Comparison of ENCODE assay signal across 9 mouse cellular contexts in the genomic region with DNA sequence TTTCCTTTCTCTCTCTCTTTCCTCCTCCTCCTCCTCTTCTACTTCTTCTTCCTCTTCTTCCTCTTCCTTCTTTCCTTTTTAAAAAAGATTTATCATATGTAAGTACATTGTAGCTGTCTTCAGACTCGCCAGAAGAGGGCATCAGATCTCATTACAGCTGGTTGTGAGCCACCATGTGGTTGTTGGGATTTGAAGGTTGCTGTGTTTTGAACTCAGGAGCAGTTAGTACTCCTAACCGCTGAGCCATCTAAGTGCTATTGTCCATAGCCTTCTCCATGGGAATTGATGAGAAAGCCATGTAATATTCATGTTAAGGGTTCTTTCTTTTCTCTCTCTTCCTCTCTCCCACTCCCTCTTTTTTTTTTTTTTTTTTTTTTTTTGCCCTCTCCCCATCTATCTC. TPM values are rescaled to one million over a fixed set of nuclear protein-coding genes. Genes with fewer than 3 reads are reported as not detected.
DNase-seq lines count a peak whose midpoint lies in the region; ATAC-seq and TF ChIP-seq lines count a peak whose summit lies in the region.
"Had no signal": no experiment of that assay in that cellular context is flagged by ENCODE, and none has a peak within 500 bp of the region (broad histone marks: within the 10 kb centered on the region; RNA-seq: fewer than 3 reads in every experiment).

No protein-coding gene starts in this region.

- TF ChIP-seq CTCF in E14TG2a.4 (conservative IDR thresholded peaks at IDR 0.05; ENCODE audit: low read length): peak; percentile 1; the same call in 1 of the 2 replicates

- DNase-seq in heart, postnatal 10 days: peak; percentile 45 to 54
- DNase-seq in heart, postnatal 25 days (ENCODE audit: low spot score): no peak
- peak; percentile 81 for DNase-seq in 416B (ENCODE audit: low read depth)
- DNase-seq in lung, postnatal 36 days: peak; percentile 78
- DNase-seq in gastrocnemius, postnatal 14 days: no peak

- ATAC-seq in intestine, embryonic 15.5 days: peak; percentile 17
- ATAC-seq in megakaryocyte-erythroid progenitor cell, adult 5-6 weeks (replicated peaks; ENCODE audit: low FRiP score, low TSS enrichment, poor library complexity, severe bottlenecking): no peak

- H3K4me3 ChIP-seq in E14TG2a.4 (replicated peaks; ENCODE audit: low read length): no peak overlapping the region
- no peak overlapping the region for H3K4me3 ChIP-seq in intestine, embryonic 15.5 days (replicated peaks)

- H3K36me3 ChIP-seq in E14TG2a.4 (ENCODE audit: insufficient read depth, low read length): peaks cover 58% of the 10 kb centered on the region
- H3K36me3 ChIP-seq in intestine, embryonic 15.5 days: peaks cover 19% of the 10 kb centered on the region

- H3K4me1 ChIP-seq in E14TG2a.4 (replicated peaks; ENCODE audit: low read depth, low read length): peaks cover 29% of the 10 kb centered on the region
- H3K4me1 ChIP-seq in intestine, embryonic 15.5 days (replicated peaks): peaks cover 11% of the 10 kb centered on the region

- WGBS in intestine, embryonic 15.5 days: 37% methylated on average over 2 of the region's 2 CpGs

- no peaks in the 10 kb centered on the region for H3K9me3 ChIP-seq in E14TG2a.4 (ENCODE audit: low read length)
- no peaks in the 10 kb centered on the region for H3K9me3 ChIP-seq in intestine, embryonic 15.5 days
- H3K9me3 ChIP-seq: hindbrain, embryonic 15.5 days had no signal

- no peaks in the 10 kb centered on the region for H3K27me3 ChIP-seq in E14TG2a.4 (ENCODE audit: insufficient read depth, low read length)
- H3K27me3 ChIP-seq in intestine, embryonic 15.5 days (replicated peaks): no peaks in the 10 kb centered on the region
- H3K27me3 ChIP-seq: hindbrain, embryonic 15.5 days had no signal

- intact Hi-C loops in heart, postnatal 10 days (cut with DNase I): loop anchor here (1.0 to 5.0 kb wide), 3 partner anchors 123 to 216 kb away; no protein-coding TSS in a partner anchor
- intact Hi-C loops in heart, postnatal 25 days (cut with DNase I): loop anchor here (1.0 to 5.0 kb wide), 2 partner anchors 124 to 216 kb away; no protein-coding TSS in a partner anchor
- intact Hi-C loops in gastrocnemius, postnatal 14 days (cut with DNase I; ENCODE audit: low total_unique reads): no loop called here

- H3K9ac ChIP-seq in intestine, embryonic 15.5 days: no peak overlapping the region

- H3K27ac ChIP-seq in intestine, embryonic 15.5 days: no peak overlapping the region

- no peak overlapping the region for H3K4me2 ChIP-seq in intestine, embryonic 15.5 days (replicated peaks)

RNA-seq across cellular contexts. Expression of gene Snapin, which starts 0.5 kb away (rescaled TPM):
- total RNA-seq in heart, postnatal 10 days (2021): 10 to 100 TPM; 55.9 to 62.7 TPM
- 10 to 100 TPM; 59.5 to 62.6 TPM for total RNA-seq in heart, postnatal 25 days (2021)
- polyA plus RNA-seq in intestine, embryonic 15.5 days (2015; fragmentation: Nextera tagmentation; extraction: Ambion mirVana): 69.8 and 74.0 TPM in 2 replicates
- 10 to 100 TPM; 57.3 to 59.6 TPM for total RNA-seq in gastrocnemius, postnatal 14 days (2021)
- 37.0 and 38.1 TPM in 2 replicates for total RNA-seq in megakaryocyte-erythroid progenitor cell, adult 5-6 weeks (2014; fragmentation: Nextera tagmentation)
- total RNA-seq in megakaryocyte-erythroid progenitor cell, adult 5-6 weeks (2017): 19.5 and 48.6 TPM in 2 replicates

RNA-seq across cellular contexts. Expression of gene Ilf2, which starts 15.4 kb away (rescaled TPM):
- 10 to 100 TPM; 55.3 to 57.5 TPM for total RNA-seq in heart, postnatal 10 days (2021)
- 10 to 100 TPM; 31.5 to 33.4 TPM for total RNA-seq in heart, postnatal 25 days (2021)
- 146 and 157 TPM in 2 replicates for polyA plus RNA-seq in intestine, embryonic 15.5 days (2015; fragmentation: Nextera tagmentation; extraction: Ambion mirVana)
- 10 to 100 TPM; 32.6 to 35.9 TPM for total RNA-seq in gastrocnemius, postnatal 14 days (2021)
- total RNA-seq in megakaryocyte-erythroid progenitor cell, adult 5-6 weeks (2014; fragmentation: Nextera tagmentation): 113 and 117 TPM in 2 replicates
- total RNA-seq in megakaryocyte-erythroid progenitor cell, adult 5-6 weeks (2017): 236 and 240 TPM in 2 replicates

RNA-seq across cellular contexts. Expression of gene Chtop, which starts 17.9 kb away (rescaled TPM):
- 100 to 1,000 TPM; 126 to 128 TPM for total RNA-seq in heart, postnatal 10 days (2021)
- 100 to 1,000 TPM; 100 to 113 TPM for total RNA-seq in heart, postnatal 25 days (2021)
- polyA plus RNA-seq in intestine, embryonic 15.5 days (2015; fragmentation: Nextera tagmentation; extraction: Ambion mirVana): 117 and 125 TPM in 2 replicates
- total RNA-seq in gastrocnemius, postnatal 14 days (2021): 100 to 1,000 TPM in 1 of 2 experiments, 10 to 100 TPM in 1; 83.3 to 100 TPM
- 122 and 154 TPM in 2 replicates for total RNA-seq in megakaryocyte-erythroid progenitor cell, adult 5-6 weeks (2014; fragmentation: Nextera tagmentation)
- 118 and 119 TPM in 2 replicates for total RNA-seq in megakaryocyte-erythroid progenitor cell, adult 5-6 weeks (2017)

RNA-seq across cellular contexts. Expression of gene S100a1, which starts 22.8 kb away (rescaled TPM):
- 100 to 1,000 TPM; 418 to 437 TPM for total RNA-seq in heart, postnatal 10 days (2021)
- total RNA-seq in heart, postnatal 25 days (2021): 100 to 1,000 TPM; 777 to 804 TPM
- polyA plus RNA-seq in intestine, embryonic 15.5 days (2015; fragmentation: Nextera tagmentation; extraction: Ambion mirVana): 82.3 and 109 TPM in 2 replicates
- total RNA-seq in gastrocnemius, postnatal 14 days (2021): 10 to 100 TPM; 53.1 to 61.0 TPM
- 27.2 and 33.2 TPM in 2 replicates for total RNA-seq in megakaryocyte-erythroid progenitor cell, adult 5-6 weeks (2014; fragmentation: Nextera tagmentation)
- 55.0 and 57.4 TPM in 2 replicates for total RNA-seq in megakaryocyte-erythroid progenitor cell, adult 5-6 weeks (2017)

RNA-seq across cellular contexts. Expression of gene S100a13, which starts 22.9 kb away (rescaled TPM):
- total RNA-seq in heart, postnatal 10 days (2021): 10 to 100 TPM; 40.6 to 42.3 TPM
- 10 to 100 TPM; 27.1 to 29.7 TPM for total RNA-seq in heart, postnatal 25 days (2021)
- 35.6 and 36.3 TPM in 2 replicates for polyA plus RNA-seq in intestine, embryonic 15.5 days (2015; fragmentation: Nextera tagmentation; extraction: Ambion mirVana)
- total RNA-seq in gastrocnemius, postnatal 14 days (2021): 10 to 100 TPM; 12.9 to 15.4 TPM
- 14.8 and 33.6 TPM in 2 replicates for total RNA-seq in megakaryocyte-erythroid progenitor cell, adult 5-6 weeks (2014; fragmentation: Nextera tagmentation)
- total RNA-seq in megakaryocyte-erythroid progenitor cell, adult 5-6 weeks (2017): 36.2 and 58.0 TPM in 2 replicates

Comparison
In these comparisons a context has a peak if more than half of its experiments do, and no peak if none do; other contexts are left out.
1. DNase-seq: peak in heart, postnatal 10 days (2 of 2), 416B (single experiment) and lung, postnatal 36 days (single experiment); none in heart, postnatal 25 days (single experiment) and gastrocnemius, postnatal 14 days (single experiment).